ENCODE assay signal across 9 mouse cellular contexts in genomic region chr7:115218596-115219180, GRCm38 (mm10).
DNase-seq lines count a peak whose midpoint lies in the region; ATAC-seq lines count a peak whose summit lies in the region.
"Had no signal": no experiment of that assay in that cellular context is flagged by ENCODE, and none has a peak within 500 bp of the region (broad histone marks: within the 10 kb centered on the region; RNA-seq: fewer than 3 reads in every experiment).

No protein-coding gene starts in this region.

- no peaks in the 10 kb centered on the region for H3K9me3 ChIP-seq in forebrain, embryonic 11.5 days (ENCODE audit: control insufficient read depth, low read length)
- no peaks in the 10 kb centered on the region for H3K9me3 ChIP-seq in neural tube, embryonic 13.5 days

- H3K27ac ChIP-seq in forebrain, embryonic 11.5 days (ENCODE audit: low read depth, low read length): no peak overlapping the region
- no peak overlapping the region for H3K27ac ChIP-seq in neural tube, embryonic 13.5 days (replicated peaks)
- H3K27ac ChIP-seq: liver, embryonic 14.5 days had no signal

- peaks cover 6% of the 10 kb centered on the region; the same call in 1 of the 2 replicates for H3K4me1 ChIP-seq in forebrain, embryonic 11.5 days (replicated peaks; ENCODE audit: control insufficient read depth, insufficient read depth, low read length)
- H3K4me1 ChIP-seq in neural tube, embryonic 13.5 days (replicated peaks): peaks cover 31% of the 10 kb centered on the region

- peak; percentile 49 for ATAC-seq in forebrain, embryonic 11.5 days (replicated peaks; ENCODE audit: low FRiP score)
- peak; percentile 43 to 44; a peak in 3 of 4 replicates for ATAC-seq in hematopoietic stem cell, adult 5-6 weeks (replicated peaks in 1 of 2; ENCODE audit: insufficient read depth in 1 of 2, low FRiP score in 2 of 2, low TSS enrichment in 1 of 2, low read depth in 1 of 2, poor library complexity in 2 of 2, severe bottlenecking in 2 of 2)
- ATAC-seq in neural tube, embryonic 13.5 days (ENCODE audit: low read depth): no peak

- peak; percentile 17 to 25 for DNase-seq in layer of hippocampus, postnatal 10 days (ENCODE audit: low spot score in 2 of 2)
- DNase-seq in layer of hippocampus, adult 9-11 months: no peak
- DNase-seq in forebrain, embryonic 11.5 days (ENCODE audit: low spot score): peak; percentile 69
- no peak for DNase-seq in adrenal gland, adult 18-20 months (ENCODE audit: low spot score in 2 of 2)
- no peak for DNase-seq in left cerebral cortex, adult 18-20 months (ENCODE audit: low spot score in 2 of 2)
- DNase-seq in frontal cortex, postnatal 14 days (ENCODE audit: low spot score in 2 of 2): no peak

- H3K36me3 ChIP-seq in forebrain, embryonic 11.5 days (ENCODE audit: control insufficient read depth, insufficient read depth, low read length): no peaks in the 10 kb centered on the region
- no peaks in the 10 kb centered on the region for H3K36me3 ChIP-seq in neural tube, embryonic 13.5 days

- H3K4me3 ChIP-seq in forebrain, embryonic 11.5 days (ENCODE audit: low read depth, low read length): no peak overlapping the region
- H3K4me3 ChIP-seq in neural tube, embryonic 13.5 days: no peak overlapping the region

- H3K27me3 ChIP-seq in forebrain, embryonic 11.5 days (ENCODE audit: control insufficient read depth, insufficient read depth, low read length): no peaks in the 10 kb centered on the region
- peaks cover 3% of the 10 kb centered on the region; the same call in 1 of the 2 replicates for H3K27me3 ChIP-seq in neural tube, embryonic 13.5 days

- 26% methylated on average over 13 of the region's 13 CpGs for WGBS in forebrain, embryonic 11.5 days
- 30% methylated on average over 13 of the region's 13 CpGs for WGBS in neural tube, embryonic 13.5 days

- no peak overlapping the region; the same call in 1 of the 2 replicates for H3K4me2 ChIP-seq in forebrain, embryonic 11.5 days (ENCODE audit: low read depth, low read length, severe bottlenecking)
- H3K4me2 ChIP-seq in neural tube, embryonic 13.5 days: peak overlapping the region; percentile 11; the same call in 1 of the 2 replicates

- no peak overlapping the region for H3K9ac ChIP-seq in forebrain, embryonic 11.5 days (ENCODE audit: low read length)
- 0 out of 2 replicates have a peak overlapping the region, but pooled peaks have one; percentile 17 for H3K9ac ChIP-seq in neural tube, embryonic 13.5 days
- H3K9ac ChIP-seq: liver, embryonic 14.5 days had no signal

Comparison
In these comparisons a context has a peak if more than half of its experiments do, and no peak if none do; other contexts are left out.
1. DNase-seq: peak in layer of hippocampus, postnatal 10 days (2 of 2) and forebrain, embryonic 11.5 days (single experiment); none in layer of hippocampus, adult 9-11 months (single experiment), adrenal gland, adult 18-20 months (0 of 2), left cerebral cortex, adult 18-20 months (0 of 2) and frontal cortex, postnatal 14 days (0 of 2).